Mouse (Mus musculus): ENCODE data around the gene Glis3. TPM values are rescaled to one million over a fixed set of nuclear protein-coding genes. Genes with fewer than 3 reads are reported as not detected.

Gene Glis3
- total RNA-seq, 2 experiments from 2014 or later = 1.4 to 1.8 TPM

GRCm38 (mm10) chr19:28365897-28366296 lies 314.0 kb downstream of the Glis3 start:
- no peak for DNase-seq
- intact Hi-C loops (cut with DNase I; ENCODE audit: low total_unique reads) = no loop called here

DNA sequence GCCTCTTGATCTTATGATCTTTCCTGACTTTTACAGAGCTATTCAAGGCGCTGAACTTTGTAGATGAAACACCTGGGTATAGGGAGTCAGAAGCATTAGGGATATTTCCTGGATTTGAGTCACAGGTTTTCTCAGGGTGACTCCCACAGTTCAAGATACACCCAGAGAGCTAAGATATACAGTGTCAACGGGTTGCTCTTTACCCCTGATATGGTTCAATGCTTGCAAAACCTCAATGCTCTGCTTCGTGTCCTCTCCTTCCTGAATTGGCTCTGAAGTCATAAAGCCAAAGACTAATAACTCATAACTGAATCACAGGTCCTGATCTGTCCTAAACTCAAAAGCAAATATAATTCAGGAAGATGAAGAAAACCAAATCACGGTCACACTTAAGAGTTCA lies 319.0 kb downstream of the Glis3 start:
- DNase-seq = no peak
- intact Hi-C loops (cut with DNase I; ENCODE audit: low total_unique reads) = no loop called here

DNA sequence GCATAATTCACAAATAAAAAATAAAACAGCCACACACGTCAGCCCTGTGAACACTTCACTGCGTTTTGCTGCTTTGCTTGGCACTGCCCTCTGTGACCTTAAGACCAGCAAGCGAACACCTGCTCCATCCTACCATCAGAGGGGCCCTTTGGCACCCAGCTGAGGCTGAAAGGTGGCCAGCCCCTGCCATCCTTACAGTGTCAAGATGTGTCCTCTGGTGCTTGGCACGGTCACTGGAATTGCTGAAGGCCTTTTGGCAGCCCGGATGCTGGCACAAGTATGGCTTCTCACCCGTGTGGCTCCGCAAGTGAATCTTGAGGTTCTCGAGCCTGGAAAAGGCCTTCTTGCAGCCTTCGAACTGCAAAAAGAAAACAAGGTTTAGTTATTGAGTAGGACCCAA lies 322.3 kb downstream of the Glis3 start:
- intact Hi-C loops (cut with DNase I; ENCODE audit: low total_unique reads) = no loop called here
- no peak for DNase-seq

DNA sequence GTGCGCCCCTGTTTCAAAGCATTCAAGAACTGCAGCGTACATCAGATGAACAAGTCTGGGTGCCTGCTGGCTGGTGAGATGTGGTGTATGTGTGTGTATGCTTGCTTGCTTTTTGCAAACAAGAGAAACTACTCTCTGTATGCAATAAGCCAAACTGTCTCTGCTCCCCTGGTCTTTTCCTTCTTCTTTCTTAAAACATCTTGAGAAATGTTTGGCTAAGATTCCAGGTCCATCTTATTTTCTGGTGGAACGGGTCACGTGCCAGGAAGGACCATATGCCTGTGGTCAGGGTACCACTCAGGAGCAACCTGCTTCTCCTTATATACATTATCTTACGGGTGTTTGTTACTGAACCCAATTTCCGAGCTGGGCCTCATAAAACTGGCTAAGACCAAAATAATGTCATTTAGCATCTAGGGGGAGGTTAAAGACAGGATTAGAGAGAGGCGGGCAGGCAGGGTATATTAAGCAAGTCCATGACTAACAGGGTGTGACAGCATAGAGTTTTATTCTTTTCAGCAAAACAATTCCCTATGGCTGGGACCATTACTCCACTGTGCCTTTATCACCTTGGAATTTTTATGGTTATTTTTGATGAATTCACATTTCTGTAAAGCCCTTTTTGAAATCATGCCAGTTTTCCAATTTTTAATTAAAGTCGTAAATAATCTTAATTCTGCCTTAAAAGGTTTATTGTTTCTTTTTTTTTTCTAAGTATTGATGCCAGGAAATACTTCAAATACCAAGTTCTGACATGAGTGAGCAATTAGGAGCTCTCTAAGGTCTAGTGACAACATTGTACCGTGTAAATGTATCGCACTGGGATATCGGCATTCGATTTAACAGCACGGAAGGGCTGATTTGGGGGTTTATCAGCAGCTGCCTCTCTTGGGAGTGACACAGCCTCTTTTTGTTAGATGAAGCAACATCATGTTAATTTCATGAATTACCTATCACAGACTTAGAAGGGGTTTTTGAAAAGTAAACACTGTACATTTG lies 328.5 kb downstream of the Glis3 start:
- no peak for DNase-seq
- intact Hi-C loops (cut with DNase I; ENCODE audit: low total_unique reads) = no loop called here

DNA sequence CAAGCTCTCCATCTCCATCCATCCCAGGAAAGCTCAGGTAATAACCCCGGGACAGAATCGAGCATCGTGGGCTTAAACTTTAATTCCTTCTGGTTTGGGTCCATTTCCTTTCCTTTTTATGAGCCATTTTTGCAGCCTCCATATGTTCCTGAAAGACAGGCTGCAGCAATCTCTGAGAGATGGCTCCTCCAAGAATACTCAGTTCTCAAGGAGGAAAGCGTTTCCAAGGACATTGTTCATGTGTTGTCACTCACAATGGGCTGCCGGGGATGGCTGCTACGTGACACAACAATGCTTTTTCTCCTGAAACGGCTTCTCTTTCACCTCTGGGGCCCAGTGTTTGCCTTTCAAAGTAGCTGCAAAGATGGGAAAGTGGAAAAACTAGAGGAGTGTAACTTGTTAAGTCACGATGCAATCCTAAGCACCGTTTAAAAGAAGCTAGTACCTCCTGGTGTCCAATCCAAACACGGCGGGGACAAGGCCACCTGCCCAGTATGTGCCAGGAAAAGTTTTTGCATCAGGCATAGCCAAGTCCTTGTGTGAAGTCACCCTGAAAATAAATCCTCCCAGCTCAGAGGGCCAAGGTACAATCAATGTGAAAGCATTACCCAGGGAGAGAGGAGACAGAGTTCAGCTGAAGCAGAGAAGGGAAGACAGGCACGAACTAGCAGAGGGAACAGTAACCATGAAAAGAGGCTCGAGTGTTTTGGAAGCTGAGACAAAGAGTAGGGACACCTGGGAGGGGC lies 332.6 kb downstream of the Glis3 start:
- intact Hi-C loops (cut with DNase I; ENCODE audit: low total_unique reads) = no loop called here
- DNase-seq = no peak

- DNase-seq = no peak
These were observed 336.2 kb downstream of the Glis3 start for GRCm38 (mm10) chr19:28343640-28344039.

DNA sequence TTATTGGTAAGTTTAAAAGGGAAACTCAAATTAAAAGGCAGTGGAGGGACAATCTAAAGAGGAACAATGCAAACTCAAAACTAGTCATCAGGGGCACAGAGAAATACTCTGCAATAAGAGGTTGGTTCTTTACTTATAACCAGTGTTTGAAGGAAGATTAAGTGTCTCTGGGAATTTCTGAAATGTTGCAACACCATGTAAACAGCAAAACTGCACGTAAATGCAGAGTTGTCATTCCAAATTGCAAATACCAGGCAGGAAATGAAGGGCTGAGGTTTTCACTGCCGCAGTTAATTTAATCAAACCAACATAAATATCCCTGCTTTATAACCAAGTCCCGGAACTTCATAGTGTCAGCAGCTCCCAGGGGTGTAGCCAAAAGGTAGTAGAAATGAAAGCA lies 342.3 kb downstream of the Glis3 start:
- intact Hi-C loops (cut with DNase I; ENCODE audit: low total_unique reads) = no loop called here
- DNase-seq = no peak

More at GRCm38 (mm10) chr19:28343640-28344039, 336.2 kb downstream of the Glis3 start:
- intact Hi-C loops (cut with DNase I; ENCODE audit: low total_unique reads) = no loop called here

- no peak for DNase-seq
- intact Hi-C loops (cut with DNase I; ENCODE audit: low total_unique reads) = no loop called here
These were observed 343.0 kb downstream of the Glis3 start for GRCm38 (mm10) chr19:28336651-28337510.

- intact Hi-C loops (cut with DNase I; ENCODE audit: low total_unique reads) = no loop called here
- no peak for DNase-seq
These were observed 344.0 kb downstream of the Glis3 start for GRCm38 (mm10) chr19:28335890-28336289.

GRCm38 (mm10) chr19:28333007-28333766 lies 346.7 kb downstream of the Glis3 start:
- intact Hi-C loops (cut with DNase I; ENCODE audit: low total_unique reads) = no loop called here
- DNase-seq = no peak

GRCm38 (mm10) chr19:28328444-28329110 lies 351.3 kb downstream of the Glis3 start:
- DNase-seq = no peak
- intact Hi-C loops (cut with DNase I; ENCODE audit: low total_unique reads) = no loop called here

DNA sequence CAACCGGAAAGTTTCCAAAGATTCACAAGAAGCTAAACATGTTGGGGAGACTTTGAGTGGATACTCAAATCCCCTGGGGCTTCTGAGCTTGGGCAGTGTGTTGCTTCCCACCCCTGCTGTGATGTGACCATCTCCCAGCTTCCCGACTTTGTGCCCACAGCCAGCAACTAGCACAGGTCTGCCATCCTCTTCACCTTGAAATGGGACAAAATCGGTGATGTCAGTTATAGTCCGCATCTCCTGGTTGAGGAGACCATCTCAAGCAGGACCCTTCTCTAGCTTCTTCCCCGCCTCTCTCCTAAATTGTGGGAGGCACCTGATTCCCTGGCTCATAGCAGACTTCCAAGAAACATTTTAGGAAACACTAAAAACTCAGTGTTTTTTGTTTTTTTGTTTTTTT lies 352.3 kb downstream of the Glis3 start:
- no peak for DNase-seq
- intact Hi-C loops (cut with DNase I; ENCODE audit: low total_unique reads) = no loop called here

GRCm38 (mm10) chr19:28306036-28306435 lies 373.8 kb downstream of the Glis3 start:
- intact Hi-C loops (cut with DNase I; ENCODE audit: low total_unique reads) = no loop called here
- DNase-seq = no peak

DNA sequence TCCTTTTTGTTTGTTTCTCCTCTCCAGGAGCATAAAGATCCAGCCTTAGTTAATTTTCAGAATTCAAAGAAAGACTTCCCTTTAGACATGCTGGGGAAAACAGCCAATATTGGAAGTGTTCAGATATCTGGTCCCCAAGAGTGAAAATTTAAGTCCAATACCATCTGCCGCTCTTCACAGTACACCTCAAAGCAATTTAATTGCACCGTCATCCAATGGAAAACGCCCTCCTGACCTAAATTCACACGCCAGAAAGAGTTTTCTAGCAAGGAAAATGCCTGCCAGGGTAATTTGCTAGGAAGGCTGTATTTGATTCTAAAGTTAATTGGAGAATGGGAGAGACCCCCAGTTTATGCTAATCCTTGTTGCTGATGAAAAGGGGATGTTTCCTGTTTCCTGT lies 374.4 kb downstream of the Glis3 start:
- no peak for DNase-seq
- intact Hi-C loops (cut with DNase I; ENCODE audit: low total_unique reads) = no loop called here

GRCm38 (mm10) chr19:28302831-28303242 lies 377.0 kb downstream of the Glis3 start:
- intact Hi-C loops (cut with DNase I; ENCODE audit: low total_unique reads) = no loop called here
- no peak for DNase-seq

DNA sequence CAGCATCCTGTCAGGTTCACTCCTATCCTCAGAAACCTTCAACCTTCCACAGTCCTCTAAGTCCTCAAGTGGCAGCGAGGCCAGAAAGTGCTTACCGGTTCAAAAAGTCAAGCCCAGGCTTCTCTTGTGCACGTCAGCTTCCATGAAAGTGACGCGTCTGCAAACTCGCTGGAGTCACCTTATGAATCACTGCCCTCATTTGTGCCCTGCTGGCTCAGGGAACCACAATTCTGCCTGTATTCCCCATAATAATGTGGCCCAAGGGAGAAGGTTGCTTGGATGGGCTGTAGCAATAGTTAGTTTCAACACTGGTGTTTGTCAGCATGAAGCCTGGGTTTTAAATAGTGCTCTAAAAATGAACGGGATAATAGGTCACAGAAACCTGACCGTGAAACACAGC lies 379.7 kb downstream of the Glis3 start:
- intact Hi-C loops (cut with DNase I; ENCODE audit: low total_unique reads) = no loop called here
- no peak for DNase-seq

DNA sequence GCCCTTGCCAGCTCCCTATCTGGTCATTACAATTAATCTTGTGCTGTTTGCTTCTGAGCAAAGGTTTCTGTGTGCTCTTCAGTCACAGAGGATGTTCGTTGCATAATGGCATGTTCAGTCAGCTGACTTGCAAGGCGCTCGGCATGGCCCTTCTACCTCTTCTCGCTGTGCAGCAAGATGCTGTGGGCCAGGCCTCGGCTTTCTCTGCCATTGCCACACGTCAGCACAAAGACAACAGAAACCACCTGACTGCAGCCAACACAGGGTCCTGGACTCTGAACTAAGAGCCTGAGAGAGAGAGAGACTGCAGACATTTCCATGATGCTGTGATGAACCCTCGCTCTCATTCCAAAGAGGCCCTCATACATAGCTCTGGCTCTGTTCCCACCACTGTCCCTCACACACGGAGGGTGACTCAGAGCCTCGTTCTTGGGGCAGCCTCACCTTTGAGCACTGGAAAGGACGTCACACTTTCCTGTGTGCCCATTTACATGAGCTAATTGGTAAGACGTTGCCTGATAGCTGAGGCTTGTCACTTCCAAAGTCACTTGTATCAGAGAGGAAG lies 380.6 kb downstream of the Glis3 start:
- intact Hi-C loops (cut with DNase I; ENCODE audit: low total_unique reads) = no loop called here
- no peak for DNase-seq

- DNase-seq = no peak
These were observed 381.2 kb downstream of the Glis3 start for GRCm38 (mm10) chr19:28298669-28299068.

More at GRCm38 (mm10) chr19:28298669-28299068, 381.2 kb downstream of the Glis3 start:
- intact Hi-C loops (cut with DNase I; ENCODE audit: low total_unique reads) = no loop called here

Measured in gastrocnemius, postnatal 14 days (tissue).